Mouse (Mus musculus): ENCODE data around the gene Tha1. TPM values are rescaled to one million over a fixed set of nuclear protein-coding genes. Genes with fewer than 3 reads are reported as not detected.
A peak's percentile ranks its signal among the peaks of the same experiment; 100 is the strongest.
"Not testable (repeated sequence)": the region's sequence is repeated elsewhere in the genome, so short reads cannot be mapped to it uniquely, and the experiment has no call there.

The Tha1 gene
- polyA plus RNA-seq, 1 experiment from 2014 or later = 1.9 TPM

GRCm38 (mm10) chr11:117847593-117848215, 25.6 kb downstream of the Tha1 start:
- ATAC-seq (ENCODE audit: low read depth) (no peak), DNase-seq (no peak)
- H3K4me1 ChIP-seq (replicated peaks) = peaks cover 71% of the 10 kb centered on the region
- H3K27me3 ChIP-seq = no peaks in the 10 kb centered on the region
- peak overlapping the region; percentile 94 for H3K27ac ChIP-seq
- peak overlapping the region; percentile 97 for H3K4me2 ChIP-seq
- H3K36me3 ChIP-seq = peaks cover 24% of the 10 kb centered on the region
- 72% methylated on average over 7 of the region's 7 CpGs for WGBS (ENCODE audit: insufficient replicate concordance)
- peak overlapping the region; percentile 95 for H3K4me3 ChIP-seq (replicated peaks)
- no peaks in the 10 kb centered on the region for H3K9me3 ChIP-seq (replicated peaks)
- H3K9ac ChIP-seq = peak overlapping the region; percentile 93

GRCm38 (mm10) chr11:117846640-117847039, 26.6 kb downstream of the Tha1 start:
- ATAC-seq (ENCODE audit: low read depth) = no peak
- H3K27ac ChIP-seq = peak overlapping the region; percentile 94
- no peaks in the 10 kb centered on the region for H3K27me3 ChIP-seq
- no peak overlapping the region for H3K4me3 ChIP-seq (replicated peaks)
- 36% methylated on average over 5 of the region's 5 CpGs for WGBS (ENCODE audit: insufficient replicate concordance)
- H3K4me2 ChIP-seq = no peak overlapping the region
- 0 out of 2 replicates have a peak overlapping the region, but pooled peaks have one; percentile 36 for H3K9ac ChIP-seq
- H3K9me3 ChIP-seq (replicated peaks) = no peaks in the 10 kb centered on the region
- H3K4me1 ChIP-seq (replicated peaks) = peaks cover 61% of the 10 kb centered on the region
- H3K36me3 ChIP-seq = peaks cover 13% of the 10 kb centered on the region
- DNase-seq = no peak

GRCm38 (mm10) chr11:117845651-117846050, 27.6 kb downstream of the Tha1 start:
- DNase-seq = no peak
- no peak for ATAC-seq (ENCODE audit: low read depth)
- Histone ChIP-seq H3K27ac (no peak overlapping the region; the same call in 1 of the 2 replicates), H3K9me3 (replicated peaks) (no peaks in the 10 kb centered on the region), H3K4me1 (replicated peaks) (peaks cover 59% of the 10 kb centered on the region), H3K9ac (no peak overlapping the region), H3K27me3 (no peaks in the 10 kb centered on the region), H3K36me3 (peaks cover 5% of the 10 kb centered on the region), H3K4me2 (no peak overlapping the region), H3K4me3 (replicated peaks) (no peak overlapping the region)
- 65% methylated on average over 2 of the region's 2 CpGs for WGBS (ENCODE audit: insufficient replicate concordance)

GRCm38 (mm10) chr11:117844997-117845396, 28.3 kb downstream of the Tha1 start:
- Histone ChIP-seq H3K27ac (peak overlapping the region; percentile 71), H3K9me3 (replicated peaks) (no peaks in the 10 kb centered on the region), H3K4me3 (replicated peaks) (no peak overlapping the region), H3K27me3 (no peaks in the 10 kb centered on the region), H3K4me2 (no peak overlapping the region), H3K4me1 (replicated peaks) (peaks cover 59% of the 10 kb centered on the region), H3K9ac (0 out of 2 replicates have a peak overlapping the region, but pooled peaks have one; percentile 17), H3K36me3 (no peaks in the 10 kb centered on the region)
- DNase-seq (no peak), ATAC-seq (ENCODE audit: low read depth) (no peak)
- WGBS (ENCODE audit: insufficient replicate concordance) = 53% methylated on average over 2 of the region's 2 CpGs

GRCm38 (mm10) chr11:117843434-117843833, 29.8 kb downstream of the Tha1 start:
- no peak overlapping the region; the same call in 1 of the 2 replicates for H3K27ac ChIP-seq
- ATAC-seq (ENCODE audit: low read depth) (no peak), DNase-seq (no peak)
- H3K9ac ChIP-seq = no peak overlapping the region
- H3K27me3 ChIP-seq = no peaks in the 10 kb centered on the region
- H3K4me3 ChIP-seq (replicated peaks) = no peak overlapping the region
- H3K4me1 ChIP-seq (replicated peaks) = peaks cover 67% of the 10 kb centered on the region
- no peaks in the 10 kb centered on the region for H3K36me3 ChIP-seq
- H3K4me2 ChIP-seq = no peak overlapping the region
- no peaks in the 10 kb centered on the region for H3K9me3 ChIP-seq (replicated peaks)
- WGBS (ENCODE audit: insufficient replicate concordance) = 78% methylated on average over 2 of the region's 2 CpGs

GRCm38 (mm10) chr11:117840910-117841309, 32.4 kb downstream of the Tha1 start:
- no peaks in the 10 kb centered on the region for H3K36me3 ChIP-seq
- H3K4me3 ChIP-seq (replicated peaks) = no peak overlapping the region
- peak overlapping the region; percentile 3; the same call in 1 of the 2 replicates for H3K9ac ChIP-seq
- H3K4me2 ChIP-seq = no peak overlapping the region
- no peak for ATAC-seq (ENCODE audit: low read depth)
- WGBS (ENCODE audit: insufficient replicate concordance) = 56% methylated on average over 1 of the region's 1 CpGs
- DNase-seq = no peak
- H3K9me3 ChIP-seq (replicated peaks) = no peaks in the 10 kb centered on the region
- peaks cover 67% of the 10 kb centered on the region for H3K4me1 ChIP-seq (replicated peaks)
- no peaks in the 10 kb centered on the region for H3K27me3 ChIP-seq
- peak overlapping the region; percentile 94 for H3K27ac ChIP-seq

GRCm38 (mm10) chr11:117839021-117839420, 34.3 kb downstream of the Tha1 start:
- H3K4me3 ChIP-seq (replicated peaks) = peak overlapping the region; percentile 21; the same call in 1 of the 2 replicates
- H3K9me3 ChIP-seq (replicated peaks) = no peaks in the 10 kb centered on the region
- H3K36me3 ChIP-seq = no peaks in the 10 kb centered on the region
- H3K4me2 ChIP-seq = peak overlapping the region; percentile 52
- H3K4me1 ChIP-seq (replicated peaks) = peaks cover 73% of the 10 kb centered on the region
- ATAC-seq (ENCODE audit: low read depth) (no peak), DNase-seq (no peak)
- peak overlapping the region; percentile 60 for H3K9ac ChIP-seq
- peak overlapping the region; percentile 94 for H3K27ac ChIP-seq
- H3K27me3 ChIP-seq = no peaks in the 10 kb centered on the region
- 25% methylated on average over 1 of the region's 1 CpGs for WGBS (ENCODE audit: insufficient replicate concordance)

GRCm38 (mm10) chr11:117838572-117838971, 34.7 kb downstream of the Tha1 start:
- peak overlapping the region; percentile 52 for H3K4me2 ChIP-seq
- peak overlapping the region; percentile 94 for H3K27ac ChIP-seq
- H3K4me1 ChIP-seq (replicated peaks) = peaks cover 78% of the 10 kb centered on the region
- ATAC-seq (ENCODE audit: low read depth) = peak; percentile 97
- peak overlapping the region; percentile 60 for H3K9ac ChIP-seq
- H3K4me3 ChIP-seq (replicated peaks) = peak overlapping the region; percentile 21; the same call in 1 of the 2 replicates
- no peaks in the 10 kb centered on the region for H3K9me3 ChIP-seq (replicated peaks)
- 24% methylated on average over 2 of the region's 2 CpGs for WGBS (ENCODE audit: insufficient replicate concordance)
- peak; percentile 80 for DNase-seq
- H3K36me3 ChIP-seq = no peaks in the 10 kb centered on the region
- no peaks in the 10 kb centered on the region for H3K27me3 ChIP-seq

GRCm38 (mm10) chr11:117836306-117836705, 37.0 kb downstream of the Tha1 start:
- Histone ChIP-seq H3K4me2 (peak overlapping the region; percentile 51), H3K27ac (peak overlapping the region; percentile 94), H3K36me3 (0 out of 2 replicates have a peak, but pooled peaks cover 4% of the 10 kb centered on the region), H3K4me1 (replicated peaks) (peaks cover 98% of the 10 kb centered on the region), H3K4me3 (replicated peaks) (no peak overlapping the region; the same call in 1 of the 2 replicates), H3K9me3 (replicated peaks) (no peaks in the 10 kb centered on the region), H3K9ac (0 out of 2 replicates have a peak overlapping the region, but pooled peaks have one; percentile 26), H3K27me3 (no peaks in the 10 kb centered on the region)
- WGBS (ENCODE audit: insufficient replicate concordance) = 20% methylated on average over 13 of the region's 13 CpGs
- no peak for ATAC-seq (ENCODE audit: low read depth)
- peak; percentile 67 for DNase-seq

- WGBS (ENCODE audit: insufficient replicate concordance) = 84% methylated on average over 8 of the region's 8 CpGs
- H3K9ac ChIP-seq = no peak overlapping the region
- no peak overlapping the region for H3K4me2 ChIP-seq
- H3K4me3 ChIP-seq (replicated peaks) = no peak overlapping the region
- H3K27me3 ChIP-seq = no peaks in the 10 kb centered on the region
- H3K27ac ChIP-seq = peak overlapping the region; percentile 5
- no peaks in the 10 kb centered on the region for H3K9me3 ChIP-seq (replicated peaks)
- DNase-seq = no peak
- ATAC-seq (ENCODE audit: low read depth) = no peak
- peaks cover 98% of the 10 kb centered on the region for H3K4me1 ChIP-seq (replicated peaks)
- H3K36me3 ChIP-seq = 0 out of 2 replicates have a peak, but pooled peaks cover 4% of the 10 kb centered on the region
These were observed 39.2 kb downstream of the Tha1 start for GRCm38 (mm10) chr11:117834086-117834485.

GRCm38 (mm10) chr11:117833509-117833908, 39.8 kb downstream of the Tha1 start:
- not testable (repeated sequence) for H3K9ac ChIP-seq; H3K9me3 ChIP-seq (replicated peaks); H3K4me3 ChIP-seq (replicated peaks); DNase-seq; H3K27ac ChIP-seq; ATAC-seq (ENCODE audit: low read depth); H3K36me3 ChIP-seq; H3K27me3 ChIP-seq; H3K4me2 ChIP-seq
- H3K4me1 ChIP-seq (replicated peaks) = peaks cover 98% of the 10 kb centered on the region
- WGBS (ENCODE audit: insufficient replicate concordance) = 77% methylated on average over 5 of the region's 6 CpGs
